Mouse (Mus musculus) forebrain, embryonic 15.5 days (tissue): ENCODE measurements around the gene Tmem129. TPM values are rescaled to one million over a fixed set of nuclear protein-coding genes. Genes with fewer than 3 reads are reported as not detected.

Experiments used
- polyA plus RNA-seq: library from polyadenylated mRNA; unstranded; fragments of >200 nt; fragmentation: Nextera tagmentation; extraction: Ambion mirVana; gene quantifications from 2 replicates; pipeline ENCODE4 v1.2.1, GENCODE M21; 2015

Gene Tmem129
- polyA plus RNA-seq, 1 experiment from 2014 or later: 35.0 TPM

Other genes with a start within 250 kb of the Tmem129 start
- not detected in 2 replicates for gene Nkx1-1, start 224.4 kb downstream of the Tmem129 start, polyA plus RNA-seq
- 44.0 and 47.8 TPM in 2 replicates for gene Fam53a, start 28.8 kb downstream of the Tmem129 start, polyA plus RNA-seq
- gene Gm9903, start 28.5 kb downstream of the Tmem129 start, polyA plus RNA-seq: 0.60 and 0.75 TPM in 2 replicates
- gene Slbp, start 5.8 kb downstream of the Tmem129 start, polyA plus RNA-seq: 129 and 141 TPM in 2 replicates
- gene Tacc3, start 288 bp downstream of the Tmem129 start, polyA plus RNA-seq: 91.5 and 98.2 TPM in 2 replicates
- gene Fgfr3, start 63.3 kb upstream of the Tmem129 start, polyA plus RNA-seq: 32.9 and 44.3 TPM in 2 replicates
- gene Letm1, start 124.4 kb upstream of the Tmem129 start, polyA plus RNA-seq: 69.5 and 72.3 TPM in 2 replicates
- gene Nsd2, start 162.3 kb upstream of the Tmem129 start, polyA plus RNA-seq: 90.4 and 92.3 TPM in 2 replicates